Mouse (Mus musculus): ENCODE measurements around the gene Armc12. TPM values are rescaled to one million over a fixed set of nuclear protein-coding genes. Genes with fewer than 3 reads are reported as not detected.

Armc12 gene
- polyA plus RNA-seq, 1 experiment = not detected

- no peaks in the 10 kb centered on the region for H3K9me3 ChIP-seq (ENCODE audit: control insufficient read depth, low read length)
- H3K36me3 ChIP-seq (ENCODE audit: control insufficient read depth) = no peaks in the 10 kb centered on the region
- TF ChIP-seq TAL1 (IDR thresholded peaks at IDR 0.05; ENCODE audit: low read length) (no peak), GATA1 (IDR thresholded peaks at IDR 0.05; ENCODE audit: low read length) (no peak)
- H3K4me1 ChIP-seq (ENCODE audit: control insufficient read depth) = no peaks in the 10 kb centered on the region
- no peaks in the 10 kb centered on the region; the same call in 1 of the 2 replicates for H3K27me3 ChIP-seq (ENCODE audit: control insufficient read depth)
- no peak overlapping the region for H3K4me3 ChIP-seq (replicated peaks)
Observed at GRCm38 (mm10) chr17:28495832-28496231, 34.8 kb upstream of the Armc12 start.

GRCm38 (mm10) chr17:28499190-28499589 lies 31.4 kb upstream of the Armc12 start:
- Histone ChIP-seq H3K27me3 (ENCODE audit: control insufficient read depth) (no peaks in the 10 kb centered on the region; the same call in 1 of the 2 replicates), H3K36me3 (ENCODE audit: control insufficient read depth) (no peaks in the 10 kb centered on the region), H3K9me3 (ENCODE audit: control insufficient read depth, low read length) (no peaks in the 10 kb centered on the region), H3K4me1 (ENCODE audit: control insufficient read depth) (no peaks in the 10 kb centered on the region), H3K4me3 (replicated peaks) (no peak overlapping the region)
- TF ChIP-seq GATA1 (IDR thresholded peaks at IDR 0.05; ENCODE audit: low read length) = no peak
- no peak for TF ChIP-seq TAL1 (IDR thresholded peaks at IDR 0.05; ENCODE audit: low read length)

GRCm38 (mm10) chr17:28500465-28500864 lies 30.1 kb upstream of the Armc12 start:
- TF ChIP-seq TAL1 (IDR thresholded peaks at IDR 0.05; ENCODE audit: low read length) (no peak), GATA1 (IDR thresholded peaks at IDR 0.05; ENCODE audit: low read length) (no peak)
- H3K27me3 ChIP-seq (ENCODE audit: control insufficient read depth) = no peaks in the 10 kb centered on the region; the same call in 1 of the 2 replicates
- no peaks in the 10 kb centered on the region for H3K4me1 ChIP-seq (ENCODE audit: control insufficient read depth)
- H3K4me3 ChIP-seq (replicated peaks) = no peak overlapping the region
- H3K9me3 ChIP-seq (ENCODE audit: control insufficient read depth, low read length) = no peaks in the 10 kb centered on the region
- H3K36me3 ChIP-seq (ENCODE audit: control insufficient read depth) = no peaks in the 10 kb centered on the region

- Histone ChIP-seq H3K9me3 (ENCODE audit: control insufficient read depth, low read length) (no peaks in the 10 kb centered on the region), H3K4me3 (replicated peaks) (no peak overlapping the region), H3K27me3 (ENCODE audit: control insufficient read depth) (no peaks in the 10 kb centered on the region; the same call in 1 of the 2 replicates), H3K4me1 (ENCODE audit: control insufficient read depth) (no peaks in the 10 kb centered on the region), H3K36me3 (ENCODE audit: control insufficient read depth) (no peaks in the 10 kb centered on the region)
- no peak for TF ChIP-seq TAL1 (IDR thresholded peaks at IDR 0.05; ENCODE audit: low read length)
- no peak for TF ChIP-seq GATA1 (IDR thresholded peaks at IDR 0.05; ENCODE audit: low read length)
Observed at GRCm38 (mm10) chr17:28502196-28502821, 28.3 kb upstream of the Armc12 start.

- H3K27me3 ChIP-seq (ENCODE audit: control insufficient read depth) = no peaks in the 10 kb centered on the region
- H3K36me3 ChIP-seq (ENCODE audit: control insufficient read depth) = no peaks in the 10 kb centered on the region
- TF ChIP-seq GATA1 (IDR thresholded peaks at IDR 0.05; ENCODE audit: low read length) (no peak), TAL1 (IDR thresholded peaks at IDR 0.05; ENCODE audit: low read length) (no peak)
- H3K4me1 ChIP-seq (ENCODE audit: control insufficient read depth) = no peaks in the 10 kb centered on the region
- no peaks in the 10 kb centered on the region; the same call in 1 of the 2 replicates for H3K9me3 ChIP-seq (ENCODE audit: control insufficient read depth, low read length)
- H3K4me3 ChIP-seq (replicated peaks) = no peak overlapping the region
Observed at GRCm38 (mm10) chr17:28504182-28504581, 26.4 kb upstream of the Armc12 start.

GRCm38 (mm10) chr17:28505591-28505990 lies 25.0 kb upstream of the Armc12 start:
- Histone ChIP-seq H3K36me3 (ENCODE audit: control insufficient read depth) (no peaks in the 10 kb centered on the region), H3K4me1 (ENCODE audit: control insufficient read depth) (no peaks in the 10 kb centered on the region), H3K27me3 (ENCODE audit: control insufficient read depth) (peaks cover 3% of the 10 kb centered on the region), H3K4me3 (replicated peaks) (no peak overlapping the region), H3K9me3 (ENCODE audit: control insufficient read depth, low read length) (no peaks in the 10 kb centered on the region; the same call in 1 of the 2 replicates)
- TF ChIP-seq GATA1 (IDR thresholded peaks at IDR 0.05; ENCODE audit: low read length) (no peak), TAL1 (IDR thresholded peaks at IDR 0.05; ENCODE audit: low read length) (no peak)

GRCm38 (mm10) chr17:28506895-28507294 lies 23.7 kb upstream of the Armc12 start:
- Histone ChIP-seq H3K36me3 (ENCODE audit: control insufficient read depth) (no peaks in the 10 kb centered on the region), H3K27me3 (ENCODE audit: control insufficient read depth) (peaks cover 8% of the 10 kb centered on the region), H3K4me1 (ENCODE audit: control insufficient read depth) (peaks cover 1% of the 10 kb centered on the region; the same call in 1 of the 2 replicates), H3K4me3 (replicated peaks) (no peak overlapping the region), H3K9me3 (ENCODE audit: control insufficient read depth, low read length) (no peaks in the 10 kb centered on the region; the same call in 1 of the 2 replicates)
- TF ChIP-seq GATA1 (IDR thresholded peaks at IDR 0.05; ENCODE audit: low read length) (no peak), TAL1 (IDR thresholded peaks at IDR 0.05; ENCODE audit: low read length) (no peak)

GRCm38 (mm10) chr17:28507496-28507895 lies 23.1 kb upstream of the Armc12 start:
- Histone ChIP-seq H3K9me3 (ENCODE audit: control insufficient read depth, low read length) (no peaks in the 10 kb centered on the region; the same call in 1 of the 2 replicates), H3K4me3 (replicated peaks) (no peak overlapping the region), H3K27me3 (ENCODE audit: control insufficient read depth) (peaks cover 12% of the 10 kb centered on the region), H3K4me1 (ENCODE audit: control insufficient read depth) (peaks cover 3% of the 10 kb centered on the region), H3K36me3 (ENCODE audit: control insufficient read depth) (no peaks in the 10 kb centered on the region)
- no peak for TF ChIP-seq GATA1 (IDR thresholded peaks at IDR 0.05; ENCODE audit: low read length)

GRCm38 (mm10) chr17:28510445-28511342 lies 19.9 kb upstream of the Armc12 start:
- Histone ChIP-seq H3K36me3 (ENCODE audit: control insufficient read depth) (no peaks in the 10 kb centered on the region), H3K9me3 (ENCODE audit: control insufficient read depth, low read length) (no peaks in the 10 kb centered on the region; the same call in 1 of the 2 replicates), H3K27me3 (ENCODE audit: control insufficient read depth) (peaks cover 15% of the 10 kb centered on the region), H3K4me3 (replicated peaks) (no peak overlapping the region), H3K4me1 (ENCODE audit: control insufficient read depth) (peaks cover 3% of the 10 kb centered on the region)
- no peak for TF ChIP-seq TAL1 (IDR thresholded peaks at IDR 0.05; ENCODE audit: low read length)
- TF ChIP-seq GATA1 (IDR thresholded peaks at IDR 0.05; ENCODE audit: low read length) = no peak
